Mouse (Mus musculus): ENCODE data around the gene Gm4894. TPM values are rescaled to one million over a fixed set of nuclear protein-coding genes. Genes with fewer than 3 reads are reported as not detected.

Gm4894 gene
- total and polyA plus RNA-seq, 3 experiments = 0.11 TPM; not detected in 2

GRCm38 (mm10) chr9:49276542-49277334, 26.4 kb downstream of the Gm4894 start:
- no peak for DNase-seq (ENCODE audit: low spot score)
- TF ChIP-seq TAL1 (conservative IDR thresholded peaks at IDR 0.05; ENCODE audit: low read depth, low read length) (no peak), GATA1 (IDR thresholded peaks at IDR 0.05; ENCODE audit: borderline replicate concordance, low read length) (no peak), POLR2AphosphoS5 (IDR thresholded peaks at IDR 0.05; ENCODE audit: insufficient replicate concordance, low read depth, low read length) (no peak), CTCF (IDR thresholded peaks at IDR 0.05; ENCODE audit: low read depth, low read length) (no peak), GATA2 (IDR thresholded peaks at IDR 0.05; ENCODE audit: borderline replicate concordance, low read depth, low read length) (no peak)

DNA sequence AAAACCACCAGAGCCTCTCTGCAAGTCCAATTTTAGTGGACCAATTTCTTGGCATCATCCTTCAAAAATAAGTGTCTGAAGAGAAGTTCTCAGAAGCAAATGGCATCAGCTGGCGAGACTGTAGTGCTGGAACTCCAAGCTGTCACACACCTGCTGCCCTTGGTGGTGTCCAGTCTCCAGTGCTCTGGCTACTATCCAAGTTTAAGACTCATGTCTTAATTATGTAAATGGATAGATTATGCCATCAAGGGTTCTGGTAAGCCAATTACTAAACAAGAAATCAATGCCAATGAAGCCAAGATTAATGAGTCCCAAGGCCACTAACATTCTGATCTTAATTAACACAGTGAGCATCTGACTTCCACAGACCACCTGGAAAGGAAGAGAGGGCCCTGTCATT, 44.8 kb downstream of the Gm4894 start:
- H3K4me3 ChIP-seq (ENCODE audit: low read depth, low read length) = no peak overlapping the region
- DNase-seq (ENCODE audit: low spot score) (no peak), ATAC-seq (ENCODE audit: extremely low read depth, insufficient number of reproducible peaks, low FRiP score, poor library complexity, severe bottlenecking) (no peak)
- H3K9me3 ChIP-seq (replicated peaks) = no peaks in the 10 kb centered on the region
- H3K36me3 ChIP-seq (replicated peaks) = no peaks in the 10 kb centered on the region
- no peaks in the 10 kb centered on the region for H3K4me1 ChIP-seq (ENCODE audit: insufficient read depth, low read depth, low read length)
- no peaks in the 10 kb centered on the region for H3K27me3 ChIP-seq (ENCODE audit: insufficient read depth, low read length)
- no peak for TF ChIP-seq TAL1 (conservative IDR thresholded peaks at IDR 0.05; ENCODE audit: low read depth, low read length)
- no peak for TF ChIP-seq POLR2AphosphoS5 (IDR thresholded peaks at IDR 0.05; ENCODE audit: insufficient replicate concordance, low read depth, low read length)
- no peak for TF ChIP-seq CTCF (IDR thresholded peaks at IDR 0.05; ENCODE audit: low read depth, low read length)
- no peak for TF ChIP-seq GATA2 (IDR thresholded peaks at IDR 0.05; ENCODE audit: borderline replicate concordance, low read depth, low read length)
- TF ChIP-seq GATA1 (IDR thresholded peaks at IDR 0.05; ENCODE audit: borderline replicate concordance, low read length) = no peak

More at GRCm38 (mm10) chr9:49276542-49277334, 26.4 kb downstream of the Gm4894 start:
- Histone ChIP-seq H3K4me1 (ENCODE audit: insufficient read depth, low read depth, low read length) (no peaks in the 10 kb centered on the region), H3K36me3 (replicated peaks) (no peaks in the 10 kb centered on the region), H3K4me3 (ENCODE audit: low read depth, low read length) (no peak overlapping the region), H3K27me3 (ENCODE audit: insufficient read depth, low read length) (no peaks in the 10 kb centered on the region), H3K9me3 (replicated peaks) (no peaks in the 10 kb centered on the region)
- no peak for ATAC-seq (ENCODE audit: extremely low read depth, insufficient number of reproducible peaks, low FRiP score, poor library complexity, severe bottlenecking)

GRCm38 (mm10) chr9:49307576-49307975, 57.2 kb downstream of the Gm4894 start:
- Histone ChIP-seq H3K4me3 (ENCODE audit: low read depth, low read length) (no peak overlapping the region), H3K4me1 (ENCODE audit: insufficient read depth, low read depth, low read length) (no peaks in the 10 kb centered on the region), H3K9me3 (replicated peaks) (no peaks in the 10 kb centered on the region), H3K36me3 (replicated peaks) (no peaks in the 10 kb centered on the region), H3K27me3 (ENCODE audit: insufficient read depth, low read length) (no peaks in the 10 kb centered on the region)
- DNase-seq (ENCODE audit: low spot score) = no peak
- no peak for ATAC-seq (ENCODE audit: extremely low read depth, insufficient number of reproducible peaks, low FRiP score, poor library complexity, severe bottlenecking)
- no peak for TF ChIP-seq GATA1 (IDR thresholded peaks at IDR 0.05; ENCODE audit: borderline replicate concordance, low read length)
- TF ChIP-seq CTCF (IDR thresholded peaks at IDR 0.05; ENCODE audit: low read depth, low read length) = no peak
- no peak for TF ChIP-seq TAL1 (conservative IDR thresholded peaks at IDR 0.05; ENCODE audit: low read depth, low read length)
- no peak for TF ChIP-seq GATA2 (IDR thresholded peaks at IDR 0.05; ENCODE audit: borderline replicate concordance, low read depth, low read length)
- TF ChIP-seq POLR2AphosphoS5 (IDR thresholded peaks at IDR 0.05; ENCODE audit: insufficient replicate concordance, low read depth, low read length) = no peak

- no peak for DNase-seq (ENCODE audit: low spot score)
- Histone ChIP-seq H3K9me3 (replicated peaks) (no peaks in the 10 kb centered on the region), H3K4me1 (ENCODE audit: insufficient read depth, low read depth, low read length) (no peaks in the 10 kb centered on the region), H3K36me3 (replicated peaks) (no peaks in the 10 kb centered on the region), H3K4me3 (ENCODE audit: low read depth, low read length) (no peak overlapping the region), H3K27me3 (ENCODE audit: insufficient read depth, low read length) (no peaks in the 10 kb centered on the region)
- no peak for ATAC-seq (ENCODE audit: extremely low read depth, insufficient number of reproducible peaks, low FRiP score, poor library complexity, severe bottlenecking)
- TF ChIP-seq POLR2AphosphoS5 (IDR thresholded peaks at IDR 0.05; ENCODE audit: insufficient replicate concordance, low read depth, low read length) (no peak), TAL1 (conservative IDR thresholded peaks at IDR 0.05; ENCODE audit: low read depth, low read length) (no peak), GATA2 (IDR thresholded peaks at IDR 0.05; ENCODE audit: borderline replicate concordance, low read depth, low read length) (no peak), CTCF (IDR thresholded peaks at IDR 0.05; ENCODE audit: low read depth, low read length) (no peak), GATA1 (IDR thresholded peaks at IDR 0.05; ENCODE audit: borderline replicate concordance, low read length) (no peak)
These were observed 60.5 kb downstream of the Gm4894 start for GRCm38 (mm10) chr9:49310821-49311220.

- DNase-seq (ENCODE audit: low spot score) (no peak), ATAC-seq (ENCODE audit: extremely low read depth, insufficient number of reproducible peaks, low FRiP score, poor library complexity, severe bottlenecking) (no peak)
- Histone ChIP-seq H3K9me3 (replicated peaks) (no peaks in the 10 kb centered on the region), H3K4me1 (ENCODE audit: insufficient read depth, low read depth, low read length) (no peaks in the 10 kb centered on the region), H3K36me3 (replicated peaks) (no peaks in the 10 kb centered on the region), H3K27me3 (ENCODE audit: insufficient read depth, low read length) (no peaks in the 10 kb centered on the region), H3K4me3 (ENCODE audit: low read depth, low read length) (no peak overlapping the region)
- no peak for TF ChIP-seq GATA1 (IDR thresholded peaks at IDR 0.05; ENCODE audit: borderline replicate concordance, low read length)
These were observed 68.3 kb downstream of the Gm4894 start for GRCm38 (mm10) chr9:49318638-49319037.

Other genes starting within 250 kb of the Gm4894 start
- gene Zw10, start 194.9 kb upstream of the Gm4894 start, total RNA-seq (2014; fragmentation: Nextera tagmentation) = 52.0 and 53.1 TPM in 2 replicates
- gene Zw10, start 194.9 kb upstream of the Gm4894 start, total RNA-seq (2017) = 45.8 and 46.4 TPM in 2 replicates
- gene Zw10, start 194.9 kb upstream of the Gm4894 start, polyA plus RNA-seq (2012) = 5.2 and 6.6 TPM in 2 replicates
- not detected in 2 replicates for gene Tmprss5, start 169.3 kb upstream of the Gm4894 start, total RNA-seq (2014; fragmentation: Nextera tagmentation)
- gene Tmprss5, start 169.3 kb upstream of the Gm4894 start, total RNA-seq (2017) = 0.22 and 0.23 TPM in 2 replicates
- gene Tmprss5, start 169.3 kb upstream of the Gm4894 start, polyA plus RNA-seq (2012) = not detected in 2 replicates
- gene Drd2, start 90.1 kb downstream of the Gm4894 start, total RNA-seq (2014; fragmentation: Nextera tagmentation) = not detected in 2 replicates
- gene Drd2, start 90.1 kb downstream of the Gm4894 start, total RNA-seq (2017) = 0.06 and 0.11 TPM in 2 replicates
- gene Drd2, start 90.1 kb downstream of the Gm4894 start, polyA plus RNA-seq (2012) = not detected in 2 replicates
- gene Ankk1, start 176.5 kb downstream of the Gm4894 start, total RNA-seq (2014; fragmentation: Nextera tagmentation) = not detected in 2 replicates
- gene Ankk1, start 176.5 kb downstream of the Gm4894 start, total RNA-seq (2017) = 0.05 TPM in 1 of 2 replicates, not detected in the other
- gene Ankk1, start 176.5 kb downstream of the Gm4894 start, polyA plus RNA-seq (2012) = not detected in 2 replicates
- gene Ttc12, start 235.7 kb downstream of the Gm4894 start, total RNA-seq (2014; fragmentation: Nextera tagmentation) = 0.98 TPM in 1 of 2 replicates, not detected in the other
- gene Ttc12, start 235.7 kb downstream of the Gm4894 start, total RNA-seq (2017) = 0.98 and 1.6 TPM in 2 replicates
- gene Ttc12, start 235.7 kb downstream of the Gm4894 start, polyA plus RNA-seq (2012) = not detected in 2 replicates